Mouse (Mus musculus) heart, adult 2 months (tissue): ENCODE measurements around the gene Zfp963.

Experiments used
- CTCF ChIP-seq: fragments of 200-600 bp; IDR thresholded peaks from 2 replicates; pipeline ENCODE4 v1.8.1; 2022; ENCODE audit warnings: antibody characterized with exemption, mild to moderate bottlenecking, moderate library complexity
- EP300 ChIP-seq: fragments of 200-500 bp; IDR thresholded peaks from 2 replicates; pipeline ENCODE4 v1.6.1; 2011; ENCODE audit warnings: low read depth, low read length, control low read depth; ENCODE audit not compliant: insufficient read depth
- POLR2A ChIP-seq: fragments of 200-500 bp; IDR thresholded peaks from 2 replicates; pipeline ENCODE4 v1.6.1; 2011; ENCODE audit warnings: mild to moderate bottlenecking, low read depth, low read length, control low read depth; ENCODE audit not compliant: insufficient read depth

GRCm38 (mm10) chr8:69796721-69797345 lies 47.1 kb upstream of the Zfp963 start:
- TF ChIP-seq CTCF, result no peak
- no peak for TF ChIP-seq POLR2A
- TF ChIP-seq EP300, result no peak
